Mouse (Mus musculus): ENCODE measurements around the gene Nlk. TPM values are rescaled to one million over a fixed set of nuclear protein-coding genes. Genes with fewer than 3 reads are reported as not detected.
"Not testable (repeated sequence)": the region's sequence is repeated elsewhere in the genome, so short reads cannot be mapped to it uniquely, and the experiment has no call there.

Gene Nlk
- polyA plus RNA-seq, 1 experiment from 2014 or later, result 24.7 TPM

- no peak overlapping the region for H3K4me2 ChIP-seq (replicated peaks)
- H3K36me3 ChIP-seq, result peaks cover 36% of the 10 kb centered on the region
Observed at GRCm38 (mm10) chr11:78582848-78583247, 114.3 kb downstream of the Nlk start.

GRCm38 (mm10) chr11:78574975-78575374, 122.2 kb downstream of the Nlk start:
- Histone ChIP-seq H3K4me3 (no peak overlapping the region), H3K36me3 (peaks cover 55% of the 10 kb centered on the region), H3K27ac (no peak overlapping the region), H3K27me3 (replicated peaks) (no peaks in the 10 kb centered on the region), H3K9ac (no peak overlapping the region), H3K4me1 (no peaks in the 10 kb centered on the region), H3K4me2 (replicated peaks) (no peak overlapping the region), H3K9me3 (no peaks in the 10 kb centered on the region)
- 64% methylated on average over 2 of the region's 2 CpGs for WGBS
- no peak for ATAC-seq (ENCODE audit: low FRiP score, low read depth)

More at GRCm38 (mm10) chr11:78582848-78583247, 114.3 kb downstream of the Nlk start:
- no peaks in the 10 kb centered on the region for H3K4me1 ChIP-seq
- H3K9me3 ChIP-seq, result no peaks in the 10 kb centered on the region
- no peaks in the 10 kb centered on the region for H3K27me3 ChIP-seq (replicated peaks)
- no peak overlapping the region for H3K27ac ChIP-seq
- H3K4me3 ChIP-seq, result no peak overlapping the region
- H3K9ac ChIP-seq, result no peak overlapping the region
- WGBS, result 89% methylated on average over 6 of the region's 6 CpGs
- ATAC-seq (ENCODE audit: low FRiP score, low read depth), result no peak

DNA sequence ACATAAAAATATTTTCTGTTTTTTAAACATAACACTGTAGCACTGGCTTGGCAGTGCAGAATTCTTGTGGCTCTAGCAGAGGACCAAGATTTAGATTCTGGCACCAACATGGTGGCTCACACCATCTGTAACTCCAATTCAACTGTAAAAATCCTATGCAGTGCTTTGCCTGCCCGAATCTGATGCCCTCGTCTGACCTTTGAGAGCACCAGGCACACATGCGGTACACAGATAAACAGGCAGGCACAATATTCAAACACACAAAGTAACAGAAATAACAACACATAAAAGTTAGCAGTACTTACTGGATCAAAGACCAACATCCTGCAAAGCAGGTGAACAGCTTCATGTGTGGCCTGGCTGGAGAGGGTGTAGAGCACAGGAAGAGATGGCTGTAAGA, 122.6 kb downstream of the Nlk start:
- Histone ChIP-seq H3K27me3 (replicated peaks) (no peaks in the 10 kb centered on the region), H3K9ac (no peak overlapping the region), H3K4me3 (no peak overlapping the region), H3K27ac (no peak overlapping the region), H3K9me3 (no peaks in the 10 kb centered on the region), H3K4me2 (replicated peaks) (no peak overlapping the region), H3K36me3 (peaks cover 55% of the 10 kb centered on the region), H3K4me1 (no peaks in the 10 kb centered on the region)
- 92% methylated on average over 3 of the region's 3 CpGs for WGBS
- no peak for ATAC-seq (ENCODE audit: low FRiP score, low read depth)

DNA sequence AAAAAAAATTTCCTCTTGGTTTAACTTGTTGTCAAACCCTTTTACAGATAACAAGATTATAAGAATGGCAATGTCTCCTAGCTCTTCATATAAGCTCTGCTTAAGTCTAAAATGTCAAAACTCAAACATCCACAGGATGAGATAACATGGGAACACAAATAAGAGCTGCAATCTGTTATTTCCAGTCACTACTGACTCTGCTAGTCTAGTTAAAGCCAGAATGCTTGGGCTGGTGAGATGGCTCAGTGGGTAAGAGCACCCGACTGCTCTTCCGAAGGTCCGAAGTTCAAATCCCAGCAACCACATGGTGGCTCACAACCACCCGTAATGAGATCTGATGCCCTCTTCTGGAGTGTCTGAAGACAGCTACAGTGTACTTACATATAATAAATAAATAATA, 123.1 kb downstream of the Nlk start:
- not testable (repeated sequence) for H3K9ac ChIP-seq; H3K4me3 ChIP-seq; H3K27ac ChIP-seq; H3K27me3 ChIP-seq (replicated peaks); H3K9me3 ChIP-seq; ATAC-seq (ENCODE audit: low FRiP score, low read depth); H3K4me1 ChIP-seq; H3K4me2 ChIP-seq (replicated peaks)
- H3K36me3 ChIP-seq, result peaks cover 55% of the 10 kb centered on the region
- WGBS, result 91% methylated on average over 4 of the region's 4 CpGs

GRCm38 (mm10) chr11:78571854-78572253, 125.3 kb downstream of the Nlk start:
- no peaks in the 10 kb centered on the region for H3K27me3 ChIP-seq (replicated peaks)
- 92% methylated on average over 6 of the region's 6 CpGs for WGBS
- no peaks in the 10 kb centered on the region for H3K9me3 ChIP-seq
- ATAC-seq (ENCODE audit: low FRiP score, low read depth), result no peak
- H3K36me3 ChIP-seq, result peaks cover 50% of the 10 kb centered on the region
- no peak overlapping the region for H3K4me2 ChIP-seq (replicated peaks)
- no peak overlapping the region for H3K4me3 ChIP-seq
- H3K27ac ChIP-seq, result no peak overlapping the region
- H3K9ac ChIP-seq, result no peak overlapping the region
- H3K4me1 ChIP-seq, result no peaks in the 10 kb centered on the region

GRCm38 (mm10) chr11:78571441-78571840, 125.7 kb downstream of the Nlk start:
- no peak overlapping the region for H3K4me3 ChIP-seq
- H3K36me3 ChIP-seq, result peaks cover 52% of the 10 kb centered on the region
- 96% methylated on average over 8 of the region's 8 CpGs for WGBS
- no peak for ATAC-seq (ENCODE audit: low FRiP score, low read depth)
- no peaks in the 10 kb centered on the region for H3K27me3 ChIP-seq (replicated peaks)
- H3K9me3 ChIP-seq, result no peaks in the 10 kb centered on the region
- no peak overlapping the region for H3K27ac ChIP-seq
- H3K9ac ChIP-seq, result no peak overlapping the region
- no peaks in the 10 kb centered on the region for H3K4me1 ChIP-seq
- H3K4me2 ChIP-seq (replicated peaks), result no peak overlapping the region

- no peaks in the 10 kb centered on the region for H3K4me1 ChIP-seq
- no peaks in the 10 kb centered on the region for H3K27me3 ChIP-seq (replicated peaks)
- ATAC-seq (ENCODE audit: low FRiP score, low read depth), result no peak
- WGBS, result 74% methylated on average over 3 of the region's 3 CpGs
- H3K27ac ChIP-seq, result no peak overlapping the region
- H3K36me3 ChIP-seq, result peaks cover 50% of the 10 kb centered on the region
- H3K4me3 ChIP-seq, result no peak overlapping the region
- H3K4me2 ChIP-seq (replicated peaks), result no peak overlapping the region
- no peaks in the 10 kb centered on the region for H3K9me3 ChIP-seq
- H3K9ac ChIP-seq, result no peak overlapping the region
Observed at GRCm38 (mm10) chr11:78569806-78570205, 127.4 kb downstream of the Nlk start.

DNA sequence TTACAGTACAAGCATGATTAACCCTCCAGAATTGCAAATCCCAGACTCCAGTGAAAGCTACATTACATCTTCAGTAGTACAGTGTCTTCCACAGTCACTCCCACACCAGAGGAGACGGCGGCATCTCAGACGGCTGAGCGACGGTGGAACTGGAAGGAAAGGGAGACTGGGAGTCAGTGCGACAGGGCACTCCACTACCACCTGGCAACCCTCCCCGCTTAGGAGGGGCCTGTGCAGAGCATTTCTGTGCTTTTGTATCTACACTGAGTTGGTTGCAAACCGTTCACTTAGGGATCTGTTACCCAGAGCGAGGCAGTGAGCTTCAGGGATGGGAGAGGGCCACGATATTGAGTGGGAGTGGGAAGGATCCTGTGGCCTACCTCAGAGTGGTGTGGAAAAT, 128.3 kb downstream of the Nlk start:
- no peak overlapping the region for H3K27ac ChIP-seq
- H3K4me1 ChIP-seq, result no peaks in the 10 kb centered on the region
- H3K36me3 ChIP-seq, result peaks cover 44% of the 10 kb centered on the region
- no peak overlapping the region for H3K9ac ChIP-seq
- ATAC-seq (ENCODE audit: low FRiP score, low read depth), result no peak
- H3K27me3 ChIP-seq (replicated peaks), result no peaks in the 10 kb centered on the region
- no peaks in the 10 kb centered on the region for H3K9me3 ChIP-seq
- H3K4me2 ChIP-seq (replicated peaks), result no peak overlapping the region
- 91% methylated on average over 10 of the region's 10 CpGs for WGBS
- no peak overlapping the region for H3K4me3 ChIP-seq

DNA sequence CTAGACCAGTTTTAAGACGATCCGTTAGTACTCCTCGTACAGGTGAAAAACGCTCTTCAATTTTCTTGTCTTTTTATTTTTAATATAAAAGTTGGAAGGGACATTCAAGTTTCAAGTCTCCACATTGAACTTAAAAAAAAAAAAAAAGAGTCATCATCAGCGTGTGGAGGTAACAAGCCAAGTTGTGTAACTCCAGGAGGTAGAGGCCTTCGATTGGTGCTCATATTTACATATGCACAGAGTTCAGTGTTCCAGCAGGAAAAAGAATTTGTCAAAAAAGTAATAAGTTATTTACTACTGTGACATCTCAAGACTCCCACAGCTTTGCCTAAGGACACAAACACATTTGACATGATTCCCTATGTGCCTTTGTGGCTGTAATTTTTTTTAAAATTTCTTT, 129.6 kb downstream of the Nlk start:
- 92% methylated on average over 6 of the region's 6 CpGs for WGBS
- no peak for ATAC-seq (ENCODE audit: low FRiP score, low read depth)
- Histone ChIP-seq H3K4me3 (no peak overlapping the region), H3K9me3 (no peaks in the 10 kb centered on the region), H3K27me3 (replicated peaks) (no peaks in the 10 kb centered on the region), H3K4me2 (replicated peaks) (no peak overlapping the region), H3K27ac (no peak overlapping the region), H3K36me3 (peaks cover 36% of the 10 kb centered on the region), H3K9ac (no peak overlapping the region), H3K4me1 (no peaks in the 10 kb centered on the region)

DNA sequence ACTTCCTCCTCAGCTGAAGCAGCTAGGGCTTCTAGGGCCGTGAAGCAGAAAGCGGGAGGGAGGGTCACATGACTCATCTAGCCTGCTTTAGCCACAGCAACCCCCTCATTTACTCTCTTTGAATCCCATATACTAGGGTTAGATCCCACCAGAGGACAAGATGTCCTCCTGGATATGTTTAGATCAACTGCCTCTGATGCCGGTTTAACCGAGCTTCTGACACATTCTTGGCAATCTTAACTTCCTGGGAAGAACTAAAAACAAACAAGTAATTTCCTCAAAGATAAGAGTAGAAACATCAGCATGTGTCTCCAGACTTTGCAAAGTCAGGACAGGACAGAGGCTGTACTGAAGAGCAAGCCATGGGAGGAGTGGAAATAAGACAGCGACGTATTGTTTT, 130.4 kb downstream of the Nlk start:
- 87% methylated on average over 6 of the region's 6 CpGs for WGBS
- no peak for ATAC-seq (ENCODE audit: low FRiP score, low read depth)
- Histone ChIP-seq H3K27me3 (replicated peaks) (no peaks in the 10 kb centered on the region), H3K4me1 (no peaks in the 10 kb centered on the region), H3K4me2 (replicated peaks) (no peak overlapping the region), H3K4me3 (no peak overlapping the region), H3K36me3 (peaks cover 29% of the 10 kb centered on the region), H3K9me3 (no peaks in the 10 kb centered on the region), H3K27ac (no peak overlapping the region), H3K9ac (no peak overlapping the region)

- 21% methylated on average over 4 of the region's 4 CpGs for WGBS
Observed at GRCm38 (mm10) chr11:78560447-78560846, 136.7 kb downstream of the Nlk start.

GRCm38 (mm10) chr11:78557241-78557640, 139.9 kb downstream of the Nlk start:
- Histone ChIP-seq H3K9me3 (peaks cover 4% of the 10 kb centered on the region; the same call in 1 of the 2 replicates), H3K36me3 (no peaks in the 10 kb centered on the region), H3K9ac (no peak overlapping the region), H3K27ac (no peak overlapping the region), H3K27me3 (replicated peaks) (no peaks in the 10 kb centered on the region), H3K4me1 (no peaks in the 10 kb centered on the region), H3K4me2 (replicated peaks) (no peak overlapping the region), H3K4me3 (no peak overlapping the region)
- 56% methylated on average over 8 of the region's 8 CpGs for WGBS
- no peak for ATAC-seq (ENCODE audit: low FRiP score, low read depth)

More at GRCm38 (mm10) chr11:78560447-78560846, 136.7 kb downstream of the Nlk start:
- H3K36me3 ChIP-seq, result no peaks in the 10 kb centered on the region; the same call in 1 of the 2 replicates
- H3K9me3 ChIP-seq, result no peaks in the 10 kb centered on the region
- H3K27me3 ChIP-seq (replicated peaks), result no peaks in the 10 kb centered on the region
- H3K9ac ChIP-seq, result no peak overlapping the region
- H3K4me3 ChIP-seq, result no peak overlapping the region
- no peaks in the 10 kb centered on the region for H3K4me1 ChIP-seq
- ATAC-seq (ENCODE audit: low FRiP score, low read depth), result no peak
- H3K27ac ChIP-seq, result no peak overlapping the region
- no peak overlapping the region for H3K4me2 ChIP-seq (replicated peaks)

DNA sequence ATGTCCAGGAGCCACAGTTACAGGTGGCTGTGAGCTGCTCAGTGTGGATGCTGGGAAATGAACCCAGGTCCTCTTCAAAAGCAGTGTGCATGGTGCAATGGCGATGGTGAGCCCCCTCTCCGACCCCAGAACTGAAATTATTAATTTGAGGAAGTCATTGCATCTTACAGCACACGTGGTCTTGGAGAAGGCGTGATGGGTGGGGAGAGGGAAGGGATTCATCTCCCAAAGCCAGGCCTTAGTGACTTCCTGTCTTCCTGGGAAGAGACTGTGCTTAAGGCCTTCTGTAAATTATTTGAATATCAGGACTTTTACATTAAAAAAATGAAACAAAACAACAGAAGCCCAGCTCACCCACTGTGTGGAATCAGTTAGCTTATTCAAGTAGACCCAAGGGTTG, 141.1 kb downstream of the Nlk start:
- Histone ChIP-seq H3K4me2 (replicated peaks) (no peak overlapping the region), H3K27ac (no peak overlapping the region), H3K36me3 (no peaks in the 10 kb centered on the region), H3K27me3 (replicated peaks) (no peaks in the 10 kb centered on the region), H3K9ac (no peak overlapping the region), H3K9me3 (peaks cover 4% of the 10 kb centered on the region; the same call in 1 of the 2 replicates), H3K4me1 (no peaks in the 10 kb centered on the region), H3K4me3 (no peak overlapping the region)
- no peak for ATAC-seq (ENCODE audit: low FRiP score, low read depth)
- 86% methylated on average over 4 of the region's 4 CpGs for WGBS
